Mouse (Mus musculus) kidney, adult 9 months (tissue): ENCODE measurements around the gene Gm12888.
"Not testable (repeated sequence)": the region's sequence is repeated elsewhere in the genome, so short reads cannot be mapped to it uniquely, and the experiment has no call there.

Experiments
- DNase-seq: peaks from one replicate; pipeline ENCODE4 v3.0.0; 2022

Gene Gm12888

DNA sequence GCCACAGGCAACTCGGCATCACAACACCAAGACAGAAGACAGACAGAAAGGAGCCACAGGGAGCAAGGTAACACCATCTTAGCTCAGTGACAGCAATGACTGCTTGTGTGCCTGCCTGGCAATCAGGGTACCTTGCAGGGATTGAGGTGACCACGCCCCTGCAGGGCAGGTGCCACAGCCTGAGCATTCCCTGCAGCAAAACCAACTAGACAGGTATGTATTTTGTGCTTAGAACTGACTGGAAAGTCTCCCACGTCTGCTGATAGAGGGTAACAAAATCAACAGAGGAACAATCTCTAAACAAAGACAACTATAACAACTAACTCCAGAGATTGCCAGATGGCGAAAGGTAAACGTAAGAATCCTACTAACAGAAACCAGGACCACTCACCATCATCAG lies at the start of gene Gm12888:
Gene Gm12888 (minus strand): TSS at position 101 of the 400 bp plus-strand sequence.
- DNase-seq, result not testable (repeated sequence)
